Mouse (Mus musculus) lung, postnatal 0 days (tissue): ENCODE results near the gene Spib.

Source experiments
- CTCF ChIP-seq: IDR thresholded peaks from 2 replicates; pipeline ENCODE4 v1.5.1; 2016; ENCODE audit warnings: antibody characterized with exemption, mild to moderate bottlenecking
- EP300 ChIP-seq: IDR thresholded peaks from 2 replicates; pipeline ENCODE4 v1.6.1; 2016; ENCODE audit warnings: antibody characterized with exemption, mild to moderate bottlenecking, control low read depth

DNA sequence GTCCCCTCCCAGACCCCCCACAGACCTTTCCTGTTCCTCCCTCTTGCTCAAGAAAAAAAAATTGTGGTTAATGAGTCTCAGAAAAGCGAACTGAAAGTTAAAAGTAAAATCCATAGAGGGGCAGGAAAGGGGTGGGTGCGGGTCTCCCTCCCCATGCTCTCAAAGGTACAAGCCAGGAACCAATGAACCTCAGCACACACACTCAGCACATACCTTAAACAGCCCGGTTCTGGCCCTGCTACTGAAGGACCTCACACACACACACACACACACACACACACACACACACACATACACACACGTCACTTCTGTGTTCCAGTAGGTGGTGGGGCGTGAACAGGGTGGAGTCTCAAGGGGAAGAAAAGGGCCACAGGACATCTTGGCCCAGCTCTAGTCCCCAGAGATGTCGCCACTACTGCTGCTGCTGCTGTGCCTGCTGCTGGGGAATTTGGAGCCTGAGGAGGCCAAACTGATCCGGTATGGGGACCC lies 40.4 kb upstream of the Spib start, which contains the start of gene Napsa:
- no peak for TF ChIP-seq CTCF
- TF ChIP-seq EP300 = peak; percentile 89
